Mouse (Mus musculus): Measurements from ENCODE around the gene Fat3. TPM values are rescaled to one million over a fixed set of nuclear protein-coding genes. Genes with fewer than 3 reads are reported as not detected.

The Fat3 gene
- polyA plus RNA-seq, 1 experiment = 0.51 TPM

GRCm38 (mm10) chr9:15920271-15920670 is 580.8 kb downstream of the Fat3 start:
- DNase-seq = no peak
- WGBS = 77% methylated on average over 4 of the region's 4 CpGs
- Histone ChIP-seq H3K36me3 (ENCODE audit: control insufficient read depth, insufficient read depth, low read length) (no peaks in the 10 kb centered on the region), H3K27me3 (ENCODE audit: control insufficient read depth, insufficient read depth, low read length) (no peaks in the 10 kb centered on the region), H3K4me1 (replicated peaks; ENCODE audit: control insufficient read depth, insufficient read depth, low read length) (no peaks in the 10 kb centered on the region), H3K27ac (ENCODE audit: control insufficient read depth, insufficient read depth, low read length) (no peak overlapping the region), H3K4me3 (ENCODE audit: control insufficient read depth, insufficient read depth, low read length) (no peak overlapping the region)
- TF ChIP-seq CTCF (IDR thresholded peaks at IDR 0.05; ENCODE audit: borderline replicate concordance, control insufficient read depth, extremely low read depth, insufficient read depth, low read length, poor library complexity) (no peak), POLR2A (IDR thresholded peaks at IDR 0.05; ENCODE audit: control insufficient read depth, extremely low read depth, insufficient read depth, low read length, poor library complexity) (no peak)

DNA sequence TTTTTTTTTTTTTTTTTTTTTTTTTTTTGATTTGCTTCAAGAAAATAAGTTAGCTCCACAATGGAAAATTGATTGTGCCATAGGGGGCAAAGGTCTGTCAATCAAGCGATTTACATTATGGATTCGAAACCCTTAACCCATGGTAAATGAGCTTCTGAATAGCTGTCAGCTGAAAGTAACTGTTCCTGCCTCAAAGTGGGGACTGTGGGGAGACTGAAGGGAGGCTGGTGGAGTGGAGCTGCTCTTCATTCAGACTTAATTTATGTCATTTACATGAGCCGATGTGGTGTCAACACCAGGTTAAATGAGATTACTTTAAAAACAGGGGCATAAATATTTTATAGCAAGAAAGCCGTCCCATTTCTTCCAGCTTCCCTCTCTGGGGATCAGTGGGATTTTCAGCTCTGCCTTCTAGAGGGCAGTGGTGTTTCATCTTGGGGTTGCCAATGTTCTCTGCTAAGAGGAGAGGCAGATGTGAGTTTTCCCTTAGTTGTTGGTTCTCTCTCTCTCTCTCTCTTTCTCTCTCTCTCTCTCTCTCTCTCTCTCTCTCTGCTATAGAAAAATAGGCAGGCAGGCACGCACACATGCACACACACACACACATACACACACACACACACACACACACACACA is 581.6 kb downstream of the Fat3 start:
- H3K27me3 ChIP-seq (ENCODE audit: control insufficient read depth, insufficient read depth, low read length) = no peaks in the 10 kb centered on the region
- DNase-seq = no peak
- no peaks in the 10 kb centered on the region for H3K36me3 ChIP-seq (ENCODE audit: control insufficient read depth, insufficient read depth, low read length)
- no peak overlapping the region for H3K27ac ChIP-seq (ENCODE audit: control insufficient read depth, insufficient read depth, low read length)
- WGBS = 81% methylated on average over 5 of the region's 5 CpGs
- no peak for TF ChIP-seq CTCF (IDR thresholded peaks at IDR 0.05; ENCODE audit: borderline replicate concordance, control insufficient read depth, extremely low read depth, insufficient read depth, low read length, poor library complexity)
- no peak for TF ChIP-seq POLR2A (IDR thresholded peaks at IDR 0.05; ENCODE audit: control insufficient read depth, extremely low read depth, insufficient read depth, low read length, poor library complexity)
- no peak overlapping the region for H3K4me3 ChIP-seq (ENCODE audit: control insufficient read depth, insufficient read depth, low read length)
- no peaks in the 10 kb centered on the region for H3K4me1 ChIP-seq (replicated peaks; ENCODE audit: control insufficient read depth, insufficient read depth, low read length)

- H3K36me3 ChIP-seq (ENCODE audit: control insufficient read depth, insufficient read depth, low read length) = no peaks in the 10 kb centered on the region
- H3K4me1 ChIP-seq (replicated peaks; ENCODE audit: control insufficient read depth, insufficient read depth, low read length) = no peaks in the 10 kb centered on the region
- DNase-seq = no peak
- no peaks in the 10 kb centered on the region for H3K27me3 ChIP-seq (ENCODE audit: control insufficient read depth, insufficient read depth, low read length)
- H3K27ac ChIP-seq (ENCODE audit: control insufficient read depth, insufficient read depth, low read length) = no peak overlapping the region
- no peak for TF ChIP-seq CTCF (IDR thresholded peaks at IDR 0.05; ENCODE audit: borderline replicate concordance, control insufficient read depth, extremely low read depth, insufficient read depth, low read length, poor library complexity)
- no peak for TF ChIP-seq POLR2A (IDR thresholded peaks at IDR 0.05; ENCODE audit: control insufficient read depth, extremely low read depth, insufficient read depth, low read length, poor library complexity)
- H3K4me3 ChIP-seq (ENCODE audit: control insufficient read depth, insufficient read depth, low read length) = no peak overlapping the region
Observed at GRCm38 (mm10) chr9:15916600-15916999, 584.5 kb downstream of the Fat3 start.

DNA sequence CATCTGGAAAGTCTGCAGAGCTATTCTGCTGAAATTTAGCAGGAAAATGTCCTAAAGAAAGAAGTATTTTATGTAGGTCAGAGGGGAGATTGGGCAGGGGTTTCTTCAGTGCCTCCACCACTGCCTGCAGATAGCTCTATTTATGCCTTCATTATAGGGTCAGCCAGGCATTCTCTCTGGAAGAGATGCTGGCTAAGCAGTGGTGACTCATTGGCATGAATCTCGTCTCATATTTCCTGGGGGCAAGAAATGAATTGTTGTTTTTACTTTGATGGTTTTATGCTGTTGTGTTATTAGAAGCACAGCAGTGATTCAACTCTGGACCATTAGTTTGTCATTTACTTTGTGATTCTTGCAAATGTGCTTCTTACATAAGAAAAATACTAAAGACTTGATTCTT is 588.4 kb downstream of the Fat3 start:
- DNase-seq = no peak
- Histone ChIP-seq H3K27ac (ENCODE audit: control insufficient read depth, insufficient read depth, low read length) (no peak overlapping the region), H3K27me3 (ENCODE audit: control insufficient read depth, insufficient read depth, low read length) (no peaks in the 10 kb centered on the region), H3K4me3 (ENCODE audit: control insufficient read depth, insufficient read depth, low read length) (no peak overlapping the region), H3K4me1 (replicated peaks; ENCODE audit: control insufficient read depth, insufficient read depth, low read length) (no peaks in the 10 kb centered on the region), H3K36me3 (ENCODE audit: control insufficient read depth, insufficient read depth, low read length) (no peaks in the 10 kb centered on the region)
- TF ChIP-seq POLR2A (IDR thresholded peaks at IDR 0.05; ENCODE audit: control insufficient read depth, extremely low read depth, insufficient read depth, low read length, poor library complexity) (no peak), CTCF (IDR thresholded peaks at IDR 0.05; ENCODE audit: borderline replicate concordance, control insufficient read depth, extremely low read depth, insufficient read depth, low read length, poor library complexity) (no peak)
- 85% methylated on average over 1 of the region's 1 CpGs for WGBS

- Histone ChIP-seq H3K27ac (ENCODE audit: control insufficient read depth, insufficient read depth, low read length) (no peak overlapping the region), H3K4me1 (replicated peaks; ENCODE audit: control insufficient read depth, insufficient read depth, low read length) (no peaks in the 10 kb centered on the region), H3K27me3 (ENCODE audit: control insufficient read depth, insufficient read depth, low read length) (no peaks in the 10 kb centered on the region), H3K4me3 (ENCODE audit: control insufficient read depth, insufficient read depth, low read length) (no peak overlapping the region), H3K36me3 (ENCODE audit: control insufficient read depth, insufficient read depth, low read length) (no peaks in the 10 kb centered on the region)
- 82% methylated on average over 2 of the region's 2 CpGs for WGBS
- DNase-seq = no peak
- TF ChIP-seq CTCF (IDR thresholded peaks at IDR 0.05; ENCODE audit: borderline replicate concordance, control insufficient read depth, extremely low read depth, insufficient read depth, low read length, poor library complexity) (no peak), POLR2A (IDR thresholded peaks at IDR 0.05; ENCODE audit: control insufficient read depth, extremely low read depth, insufficient read depth, low read length, poor library complexity) (no peak)
Observed at GRCm38 (mm10) chr9:15909397-15910113, 591.5 kb downstream of the Fat3 start.

DNA sequence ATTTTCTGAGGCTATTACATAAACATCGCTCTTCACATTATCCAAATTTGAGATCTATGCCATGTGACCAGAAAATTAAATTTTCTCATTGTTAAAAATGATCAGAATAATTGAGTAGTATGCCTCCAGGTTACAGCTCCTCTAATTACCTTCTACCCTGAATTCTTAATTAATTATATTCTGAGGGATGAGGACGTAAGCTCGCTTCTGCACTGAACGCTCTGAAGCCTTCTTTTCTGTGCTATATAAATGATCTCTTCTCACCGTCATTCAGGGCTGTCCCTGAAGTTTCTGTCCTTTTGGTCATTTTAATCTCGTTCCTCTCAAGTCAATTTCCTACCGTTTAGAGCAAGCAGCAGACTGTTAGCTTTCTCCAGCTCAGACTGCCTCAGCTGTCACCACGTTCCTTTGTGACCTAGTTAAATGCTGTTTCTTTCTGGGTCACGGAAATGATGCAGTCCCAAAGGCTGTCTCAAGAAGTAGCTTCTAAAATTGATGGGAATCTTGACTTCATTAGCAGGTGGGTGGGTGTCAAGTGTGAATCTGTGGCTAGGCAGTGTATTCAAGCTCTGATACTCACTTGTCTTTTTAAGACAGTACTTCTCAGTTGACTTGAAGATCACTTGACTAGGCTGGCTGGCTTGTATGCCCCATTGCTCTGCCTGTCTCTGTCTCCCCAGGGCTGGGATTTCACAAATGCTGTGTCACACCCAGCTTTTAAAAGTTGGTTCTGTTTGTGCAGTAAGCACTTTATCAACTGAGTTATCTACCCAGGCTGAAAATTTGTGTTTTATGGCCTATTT is 596.9 kb downstream of the Fat3 start:
- Histone ChIP-seq H3K27ac (ENCODE audit: control insufficient read depth, insufficient read depth, low read length) (no peak overlapping the region), H3K36me3 (ENCODE audit: control insufficient read depth, insufficient read depth, low read length) (no peaks in the 10 kb centered on the region), H3K4me1 (replicated peaks; ENCODE audit: control insufficient read depth, insufficient read depth, low read length) (no peaks in the 10 kb centered on the region), H3K4me3 (ENCODE audit: control insufficient read depth, insufficient read depth, low read length) (no peak overlapping the region), H3K27me3 (ENCODE audit: control insufficient read depth, insufficient read depth, low read length) (no peaks in the 10 kb centered on the region)
- DNase-seq = no peak
- TF ChIP-seq CTCF (IDR thresholded peaks at IDR 0.05; ENCODE audit: borderline replicate concordance, control insufficient read depth, extremely low read depth, insufficient read depth, low read length, poor library complexity) (no peak), POLR2A (IDR thresholded peaks at IDR 0.05; ENCODE audit: control insufficient read depth, extremely low read depth, insufficient read depth, low read length, poor library complexity) (no peak)
- whole genome bisulfite sequencing = 79% methylated on average over 9 of the region's 9 CpGs

Data from thymus, adult 2 months (tissue).